Mouse (Mus musculus) Muller cell, postnatal 12 days (primary cell): ENCODE measurements around the gene Olig1.
A peak's percentile ranks its signal among the peaks of the same experiment; 100 is the strongest.

Source experiments
- DNase-seq: peaks from one replicate; pipeline ENCODE4 v3.0.0-alpha.2; 2015; ENCODE audit errors: inconsistent ontology term

Olig1 gene

GRCm38 (mm10) chr16:91269468-91270211 lies at the start of gene Olig1:
TSS of gene Olig1 (plus strand) at chr16:91269772.
- peak; percentile 76 for DNase-seq

- DNase-seq: no peak
These were observed 47.4 kb upstream of the Olig1 start for GRCm38 (mm10) chr16:91222171-91222642.

GRCm38 (mm10) chr16:91222643-91223271 lies 46.8 kb upstream of the Olig1 start:
- no peak for DNase-seq

- no peak for DNase-seq
These were observed 46.1 kb upstream of the Olig1 start for GRCm38 (mm10) chr16:91223327-91224067.

- no peak for DNase-seq
These were observed 45.5 kb upstream of the Olig1 start for GRCm38 (mm10) chr16:91224068-91224402.

- DNase-seq: peak; percentile 46
These were observed 44.9 kb upstream of the Olig1 start for GRCm38 (mm10) chr16:91224481-91225232.

GRCm38 (mm10) chr16:91225233-91226037 lies 44.1 kb upstream of the Olig1 start, which contains the start of gene Olig2:
TSS of gene Olig2 (plus strand) at chr16:91225457.
- no peak for DNase-seq

GRCm38 (mm10) chr16:91226038-91226882 lies 43.3 kb upstream of the Olig1 start:
- DNase-seq: no peak

- no peak for DNase-seq
These were observed 42.5 kb upstream of the Olig1 start for GRCm38 (mm10) chr16:91226883-91227759.

GRCm38 (mm10) chr16:91227760-91228043 lies 41.9 kb upstream of the Olig1 start:
- no peak for DNase-seq

- DNase-seq: no peak
These were observed 41.1 kb upstream of the Olig1 start for GRCm38 (mm10) chr16:91228238-91229071.

GRCm38 (mm10) chr16:91229072-91229348 lies 40.6 kb upstream of the Olig1 start:
- no peak for DNase-seq

- no peak for DNase-seq
These were observed 39.9 kb upstream of the Olig1 start for GRCm38 (mm10) chr16:91229643-91230042.

- no peak for DNase-seq
These were observed 37.6 kb upstream of the Olig1 start for GRCm38 (mm10) chr16:91231781-91232469.

- no peak for DNase-seq
These were observed 36.9 kb upstream of the Olig1 start for GRCm38 (mm10) chr16:91232470-91233240.

GRCm38 (mm10) chr16:91233241-91233944 lies 36.2 kb upstream of the Olig1 start:
- DNase-seq: no peak

GRCm38 (mm10) chr16:91239024-91239423 lies 30.5 kb upstream of the Olig1 start:
- DNase-seq: no peak
